Mouse (Mus musculus): ENCODE data around the gene Kcnk7. TPM values are rescaled to one million over a fixed set of nuclear protein-coding genes. Genes with fewer than 3 reads are reported as not detected.
A peak's percentile ranks its signal among the peaks of the same experiment; 100 is the strongest.
"Not testable (repeated sequence)": the region's sequence is repeated elsewhere in the genome, so short reads cannot be mapped to it uniquely, and the experiment has no call there.

The Kcnk7 gene
- total RNA-seq (2021) = not detected
- long read RNA-seq, experiment 1 = 0 reads
- long read RNA-seq, experiment 2 = 0 reads

- no peak for DNase-seq
Observed at GRCm38 (mm10) chr19:5704163-5704800, at the start of gene Kcnk7. Kcnk7 (plus strand) TSS chr19:5704367.

DNA sequence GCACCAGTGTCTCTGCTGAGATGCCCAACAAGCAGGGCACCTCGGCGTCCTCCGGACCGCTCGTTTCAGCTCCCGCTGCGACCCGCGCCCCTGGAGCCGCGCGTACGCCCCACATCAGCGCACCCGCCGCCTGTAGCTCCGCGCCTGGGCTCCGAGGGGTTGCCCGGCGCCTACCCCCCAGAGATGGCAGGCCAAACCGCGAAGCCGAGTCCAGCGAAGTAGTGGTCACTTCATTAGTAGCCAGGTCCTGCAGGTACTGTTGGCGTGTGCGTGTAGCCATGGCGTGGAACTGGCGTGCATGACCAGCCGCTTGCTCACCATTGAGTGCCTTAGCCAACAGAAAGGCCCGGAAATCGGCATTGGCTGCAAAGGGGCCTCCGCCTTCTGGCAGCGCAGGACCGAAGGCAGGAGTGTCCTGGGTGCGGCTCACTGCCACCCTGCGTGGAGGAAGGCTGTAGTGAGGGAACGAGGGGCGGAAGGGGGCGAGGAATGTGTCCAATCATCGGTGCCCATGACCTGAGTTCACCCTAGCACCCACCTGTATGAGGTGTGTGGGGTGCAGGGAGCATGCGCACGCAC, 49.4 kb upstream of the Kcnk7 start:
- peak; percentile 6 for DNase-seq

- DNase-seq = no peak
Observed at GRCm38 (mm10) chr19:5660942-5661751, 43.0 kb upstream of the Kcnk7 start.

DNA sequence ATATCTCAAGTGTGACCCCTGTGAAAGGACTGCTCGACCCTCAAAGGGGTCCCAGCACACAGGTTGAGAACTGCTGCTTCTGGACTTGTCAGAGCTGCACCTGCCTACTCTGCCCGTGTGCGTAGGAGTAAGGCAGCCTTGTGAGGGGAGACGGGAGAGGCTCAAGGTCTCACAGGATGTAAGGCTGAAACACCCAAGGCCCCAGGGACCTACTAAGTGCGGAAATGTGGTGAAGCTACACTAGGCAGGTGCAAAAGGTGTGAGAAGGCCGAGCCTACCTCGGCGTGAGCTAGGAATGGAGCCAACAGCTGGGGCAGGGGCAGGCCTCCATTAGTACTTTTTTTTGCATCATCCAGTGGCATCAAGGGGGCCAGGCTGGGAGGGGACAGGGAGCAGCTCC, 41.9 kb upstream of the Kcnk7 start:
- no peak for DNase-seq

DNA sequence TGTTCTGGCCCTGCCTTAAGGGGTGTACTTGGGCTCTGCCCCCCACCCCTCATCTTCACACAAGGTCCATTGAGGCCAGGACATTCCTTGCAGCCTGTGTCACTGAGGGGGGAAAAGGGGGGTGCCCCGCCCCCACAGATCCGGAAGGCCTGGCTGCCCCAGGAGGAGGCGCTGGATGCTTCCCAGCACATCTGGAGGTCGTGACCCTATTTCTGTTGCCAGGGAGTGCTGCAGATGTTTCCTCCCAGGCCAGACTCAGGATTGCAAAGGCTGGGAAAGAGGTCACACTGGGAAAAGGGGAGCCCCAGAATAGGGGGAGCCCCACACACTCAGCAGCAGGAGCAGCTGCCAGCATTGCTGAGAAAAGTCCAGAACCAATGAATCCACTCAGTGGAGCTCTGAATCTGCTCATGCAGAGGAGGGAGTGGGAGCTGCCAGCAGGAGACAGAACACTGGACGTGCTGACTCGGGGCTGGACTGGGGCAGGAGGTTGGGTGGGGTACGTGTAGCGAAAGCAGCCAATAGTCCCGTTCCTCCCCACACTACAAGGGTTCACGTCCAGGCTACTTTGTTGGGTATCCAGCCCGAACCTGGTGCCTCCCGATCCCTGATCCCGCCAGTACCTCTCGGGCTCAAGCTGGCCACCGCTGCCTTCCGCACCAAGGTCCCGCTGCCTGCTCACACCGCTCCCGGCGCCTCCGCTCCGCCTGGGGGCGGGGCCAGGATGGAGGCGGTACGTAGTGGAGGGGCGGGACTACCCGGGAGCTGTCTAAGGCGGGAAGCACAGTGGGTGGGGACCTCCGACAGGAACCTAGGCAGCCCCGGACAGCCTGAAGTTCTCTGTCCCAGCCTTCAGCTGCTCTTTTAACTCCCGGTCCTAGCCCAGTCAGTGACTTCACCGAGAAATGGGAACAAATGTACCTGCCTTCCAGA, 40.9 kb upstream of the Kcnk7 start, which contains the start of gene Sipa1:
TSS of gene Sipa1 (minus strand) at position 727 of the 933 bp plus-strand sequence.
- DNase-seq = peak; percentile 90

- no peak for DNase-seq
Observed at GRCm38 (mm10) chr19:5664669-5665257, 39.4 kb upstream of the Kcnk7 start.

DNA sequence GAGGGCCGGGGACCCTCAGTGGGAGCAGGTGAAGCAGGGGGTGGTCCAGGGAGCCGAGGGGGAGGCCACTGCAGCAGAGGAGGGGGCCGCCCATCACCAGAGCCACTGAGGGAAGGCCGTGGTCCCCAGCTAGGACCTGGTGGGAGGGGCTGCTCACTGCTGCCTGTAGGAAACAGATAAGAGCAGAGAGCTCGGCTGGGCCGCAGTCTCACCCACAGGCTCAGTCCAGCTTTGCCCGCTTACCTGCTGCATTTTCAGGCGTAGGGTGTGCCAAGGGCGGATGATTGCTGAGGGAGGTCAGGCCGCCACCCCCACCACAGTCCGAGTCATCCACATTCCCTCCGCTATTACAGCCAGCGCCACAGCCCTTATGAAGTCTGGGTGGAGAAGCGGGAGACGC, 38.7 kb upstream of the Kcnk7 start:
- DNase-seq = no peak

GRCm38 (mm10) chr19:5666386-5666785, 37.8 kb upstream of the Kcnk7 start:
- DNase-seq = no peak

DNA sequence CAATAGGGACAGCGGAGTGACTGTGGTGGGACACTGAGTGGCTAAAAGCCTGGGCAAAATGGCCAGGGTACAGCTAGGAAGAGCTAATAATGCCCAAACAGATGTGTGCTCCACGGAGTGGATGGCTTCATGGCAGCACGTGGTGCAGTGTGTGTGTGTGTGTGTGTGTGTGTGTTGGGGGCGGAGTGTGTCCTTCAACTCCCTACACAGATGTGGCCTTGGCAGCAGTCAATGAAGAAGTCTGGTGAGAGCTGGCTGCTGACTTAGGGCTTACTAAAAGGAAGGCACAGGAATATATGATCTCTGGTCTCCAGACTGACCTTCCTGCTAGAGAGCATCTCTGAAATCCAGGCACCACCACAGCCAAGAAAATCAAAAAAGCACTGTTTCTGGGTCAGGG, 35.8 kb upstream of the Kcnk7 start:
- DNase-seq = no peak

DNA sequence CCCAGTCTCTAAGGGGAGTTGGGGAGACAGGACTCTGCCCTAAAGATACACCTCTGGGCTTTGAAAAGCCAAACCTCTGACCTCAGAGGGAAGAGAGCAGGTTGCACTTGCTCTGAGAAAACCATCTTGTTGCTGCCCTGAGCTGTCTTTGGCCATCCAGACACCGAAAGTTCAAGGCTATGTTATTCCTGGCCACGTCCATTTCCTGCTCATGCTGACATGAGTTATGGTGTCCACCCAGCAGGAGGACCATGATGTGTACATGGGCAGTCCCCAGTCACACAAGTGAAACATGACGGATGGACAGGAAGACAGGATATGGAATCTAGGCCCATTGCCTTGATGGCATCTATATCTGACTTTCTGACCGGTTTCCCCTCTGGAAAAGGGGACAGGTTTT, 23.7 kb upstream of the Kcnk7 start:
- DNase-seq = no peak

GRCm38 (mm10) chr19:5684236-5684635, 19.9 kb upstream of the Kcnk7 start:
- DNase-seq = no peak

DNA sequence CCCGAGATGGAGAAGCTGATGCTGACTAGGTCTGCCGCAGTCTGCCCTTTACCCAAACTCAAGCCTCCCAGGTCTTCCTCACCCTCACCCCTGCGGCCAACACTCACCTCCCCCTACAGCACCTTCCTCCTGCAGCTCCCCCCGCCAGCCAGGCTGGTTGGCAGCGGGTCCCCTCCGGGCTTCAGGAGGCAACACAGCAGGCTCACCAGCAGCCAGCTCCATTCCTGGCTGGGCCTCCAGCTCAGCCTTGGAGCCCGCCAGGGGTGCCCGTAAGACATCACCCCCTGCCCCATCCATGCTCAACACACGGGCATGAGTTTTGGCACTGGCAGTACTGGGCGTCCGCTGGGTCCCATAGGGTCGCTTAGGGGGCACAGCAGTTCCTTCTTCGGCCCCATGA, 19.2 kb upstream of the Kcnk7 start:
- no peak for DNase-seq

- DNase-seq = no peak
Observed at GRCm38 (mm10) chr19:5685431-5685830, 18.7 kb upstream of the Kcnk7 start.

DNA sequence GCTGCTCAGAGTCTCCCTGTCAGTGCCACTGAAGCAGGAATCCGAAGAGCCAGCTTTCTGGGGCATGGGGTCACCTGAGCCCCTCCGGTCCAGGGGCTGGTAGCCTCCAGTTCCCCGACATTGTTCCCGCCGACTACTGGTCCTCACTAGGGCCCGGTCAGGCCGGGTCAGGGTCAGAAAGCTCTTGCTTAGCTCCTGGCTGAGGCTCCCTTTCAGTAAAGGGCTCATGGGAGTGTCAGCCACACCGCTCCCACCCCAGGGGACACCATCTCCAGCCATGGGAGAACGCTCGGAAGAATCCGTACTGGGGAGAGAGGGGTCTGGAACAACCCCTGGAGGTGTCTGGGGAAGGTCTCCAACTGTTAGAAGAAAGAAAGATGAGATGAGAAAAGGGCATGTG, 18.3 kb upstream of the Kcnk7 start:
- no peak for DNase-seq

GRCm38 (mm10) chr19:5686437-5686836, 17.7 kb upstream of the Kcnk7 start:
- DNase-seq = no peak

DNA sequence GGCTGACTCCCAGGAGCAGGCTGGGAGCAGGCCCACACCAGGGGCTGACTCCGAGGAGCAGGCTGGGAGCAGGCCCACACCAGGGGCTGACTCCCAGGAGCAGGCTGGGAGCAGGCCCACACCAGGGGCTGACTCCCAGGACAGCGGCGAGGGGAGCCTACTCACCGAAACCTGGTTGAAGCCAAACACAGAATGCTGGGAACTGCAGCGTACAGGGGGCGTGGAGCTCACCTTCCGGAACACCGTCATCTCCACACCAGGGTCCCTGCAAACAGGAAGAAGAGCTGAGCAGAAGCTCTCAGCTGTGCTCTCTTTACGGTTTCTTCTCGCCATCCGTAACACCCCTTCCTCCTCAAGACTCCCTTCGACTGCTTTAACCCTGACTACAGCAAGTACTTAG, 17.2 kb upstream of the Kcnk7 start:
- not testable (repeated sequence) for DNase-seq

GRCm38 (mm10) chr19:5687738-5688137, 16.4 kb upstream of the Kcnk7 start:
- no peak for DNase-seq

GRCm38 (mm10) chr19:5688200-5689087, 15.7 kb upstream of the Kcnk7 start, which contains the start of the genes Map3k11 and Pcnx3:
Map3k11 (plus strand) TSS chr19:5688742.
Pcnx3 (minus strand) TSS chr19:5688908.
- DNase-seq = peak; percentile 94

- no peak for DNase-seq
Observed at GRCm38 (mm10) chr19:5689088-5689428, 15.1 kb upstream of the Kcnk7 start.

- DNase-seq = peak; percentile 78
Observed at GRCm38 (mm10) chr19:5689565-5690342, 14.4 kb upstream of the Kcnk7 start.

All from gastrocnemius, postnatal 10 days (tissue).